Mouse (Mus musculus) left cerebral cortex, postnatal 10 days (tissue): ENCODE data around the gene Tyr. TPM values are rescaled to one million over a fixed set of nuclear protein-coding genes. Genes with fewer than 3 reads are reported as not detected.
"Not testable (repeated sequence)": the region's sequence is repeated elsewhere in the genome, so short reads cannot be mapped to it uniquely, and the experiment has no call there.

Experiments used
- DNase-seq, 2 experiments: peaks; one replicate each; pipeline ENCODE4 v3.0.0; 2021 to 2022; ENCODE audit warnings: low spot score in 2 of 2, mixed read lengths in 1 of 2; ENCODE audit errors: extremely low spot score in 1 of 2
- intact Hi-C: fragments of 180-260 bp; cut with DNase I; formaldehyde crosslinking; loops from one replicate; pipeline ENCODE4 v1.15.1; 2025
- total RNA-seq, 2 experiments: library from RNA; stranded (reverse); gene quantifications; 2 replicates each; pipeline ENCODE4 v1.2.3; 2021

The Tyr gene
- under 1 TPM; 0.08 to 0.13 TPM for total RNA-seq

- intact Hi-C loops, result no loop called here
- no peak for DNase-seq
Observed at GRCm38 (mm10) chr7:87493412-87493811, at the start of gene Tyr. Gene Tyr (minus strand): TSS chr7:87493512.

- DNase-seq, result no peak
- intact Hi-C loops, result no loop called here
Observed at GRCm38 (mm10) chr7:87539031-87539430, 45.7 kb upstream of the Tyr start.

- peak in 1 of 2 experiments; percentile 22 for DNase-seq
- intact Hi-C loops, result no loop called here
Observed at GRCm38 (mm10) chr7:87494124-87494682, 891 bp upstream of the Tyr start.

DNA sequence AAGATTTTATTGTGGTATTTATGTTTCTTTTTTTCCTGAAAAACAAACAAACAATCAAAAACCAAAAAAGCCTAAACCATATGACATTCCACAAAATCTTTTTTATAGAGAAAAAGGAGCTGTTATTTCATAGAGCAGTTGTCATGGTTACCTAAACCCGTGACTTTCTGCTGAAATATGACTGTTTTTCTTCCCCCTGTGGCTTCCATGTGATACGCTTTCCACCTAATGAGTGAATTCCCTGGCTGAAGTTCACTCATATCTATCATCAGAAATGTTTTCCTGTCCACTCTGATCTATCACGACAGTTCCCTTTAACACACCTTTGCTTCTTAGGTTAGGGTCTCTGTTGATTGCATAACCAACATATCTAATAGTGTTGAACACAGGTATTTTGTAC is 5.3 kb downstream of the Tyr start:
- intact Hi-C loops, result no loop called here
- DNase-seq, result no peak

GRCm38 (mm10) chr7:87413271-87413670 is 80.0 kb downstream of the Tyr start:
- intact Hi-C loops, result no loop called here

GRCm38 (mm10) chr7:87411373-87411772 is 81.9 kb downstream of the Tyr start:
- intact Hi-C loops, result not testable (repeated sequence)

More at GRCm38 (mm10) chr7:87413271-87413670, 80.0 kb downstream of the Tyr start:
- no peak for DNase-seq

DNA sequence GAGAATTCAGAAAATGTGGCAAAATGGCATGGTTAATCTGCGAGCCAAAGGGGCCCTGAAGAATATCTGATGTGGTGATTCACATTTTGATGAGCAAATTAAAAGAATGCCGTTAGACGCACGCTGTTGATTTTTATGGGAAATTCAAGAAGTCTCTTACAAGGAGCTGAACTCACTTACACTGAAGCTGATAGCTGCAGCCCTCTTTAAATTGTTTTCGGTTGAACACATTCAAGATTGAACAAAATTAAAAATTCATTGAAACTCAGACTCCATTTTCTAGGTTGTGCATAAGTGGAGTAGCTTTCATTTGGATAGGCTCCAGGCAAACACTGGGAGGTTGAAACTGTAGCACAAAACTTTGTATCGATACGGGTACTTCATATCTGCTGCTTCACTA is 96.3 kb downstream of the Tyr start:
- no peak for DNase-seq
- intact Hi-C loops, result no loop called here

More at GRCm38 (mm10) chr7:87411373-87411772, 81.9 kb downstream of the Tyr start:
- DNase-seq, result peak in 1 of 2 experiments; percentile 15

GRCm38 (mm10) chr7:87374935-87375334 is 118.4 kb downstream of the Tyr start:
- intact Hi-C loops, result no loop called here
- no peak for DNase-seq

Other genes starting within 250 kb of the Tyr start
- under 1 TPM; 0.56 to 0.61 TPM for gene Nox4, start 247.4 kb downstream of the Tyr start, total RNA-seq
- gene Grm5, start 90.7 kb upstream of the Tyr start, total RNA-seq, result 100 to 1,000 TPM; 213 to 219 TPM